Mouse (Mus musculus): ENCODE measurements around the gene Arhgap23. TPM values are rescaled to one million over a fixed set of nuclear protein-coding genes. Genes with fewer than 3 reads are reported as not detected.
A peak's percentile ranks its signal among the peaks of the same experiment; 100 is the strongest.

Arhgap23 gene
- total RNA-seq, 1 experiment from 2014 or later, result 9.6 TPM

DNA sequence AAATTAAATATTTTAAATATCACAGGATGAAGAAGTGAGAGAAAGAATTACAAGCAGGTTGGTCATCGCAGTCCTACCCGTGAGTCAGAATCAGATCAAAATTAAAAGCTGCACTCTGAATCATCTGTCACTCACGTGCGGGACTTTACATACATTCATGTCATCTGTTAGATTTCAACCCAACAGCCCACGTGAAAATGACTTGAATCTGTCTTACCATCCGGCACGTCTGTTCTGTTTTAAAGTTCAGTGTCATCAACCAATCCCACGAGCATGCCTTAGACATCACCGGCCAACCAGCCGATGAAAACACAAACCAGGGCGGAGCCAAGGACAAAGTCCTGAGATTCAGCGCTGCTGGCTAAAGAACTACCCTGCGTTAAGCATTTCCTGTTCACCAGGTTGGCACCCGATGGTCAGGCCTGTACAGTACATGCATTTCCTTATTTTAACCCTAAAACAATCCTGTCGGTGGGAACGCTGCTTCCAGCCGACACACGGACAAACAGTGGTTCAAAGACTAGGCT lies 113.0 kb downstream of the Arhgap23 start:
- no peak for ATAC-seq (replicated peaks; ENCODE audit: low read depth, poor library complexity, severe bottlenecking)

DNA sequence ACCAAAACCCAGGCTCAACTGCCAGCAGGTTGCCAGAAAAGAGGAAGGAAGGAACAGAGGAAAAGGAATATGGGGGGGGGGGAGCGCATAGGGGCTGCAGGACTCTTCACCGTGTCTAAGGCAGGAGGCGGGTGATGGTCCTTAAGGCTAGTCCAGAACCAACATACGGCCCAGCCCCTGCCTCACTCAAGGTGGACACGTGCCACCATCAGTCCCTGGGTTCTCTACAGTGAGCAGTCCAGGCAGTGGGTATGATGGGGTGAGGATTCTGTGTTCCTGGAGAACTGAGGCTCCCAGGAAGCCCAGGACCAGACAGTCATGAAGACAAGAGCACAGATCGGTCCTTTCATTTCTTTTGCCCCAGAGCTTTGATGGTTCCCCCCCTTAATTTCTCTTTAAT lies 114.7 kb downstream of the Arhgap23 start:
- ATAC-seq (replicated peaks; ENCODE audit: low read depth, poor library complexity, severe bottlenecking), result no peak

DNA sequence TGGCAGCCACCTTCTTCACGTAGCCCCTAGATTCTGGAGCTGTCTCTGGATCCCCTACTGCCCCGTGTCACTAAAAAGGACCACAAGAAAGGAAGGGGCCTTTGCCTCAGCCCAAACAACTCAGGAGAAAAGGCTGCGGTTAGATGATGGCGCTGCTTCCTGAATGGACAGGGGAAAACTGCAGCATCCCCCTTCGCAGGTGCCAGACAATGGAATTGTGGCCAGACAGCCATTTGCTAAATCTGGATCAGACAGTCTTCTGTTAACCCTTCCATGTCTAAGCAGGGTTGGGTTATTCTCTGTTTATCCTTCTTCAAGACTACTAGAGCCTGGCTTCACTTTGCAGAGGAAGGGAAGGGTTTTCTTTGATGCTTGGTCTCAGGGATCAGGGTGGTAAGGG lies 115.6 kb downstream of the Arhgap23 start:
- ATAC-seq (replicated peaks; ENCODE audit: low read depth, poor library complexity, severe bottlenecking), result no peak

DNA sequence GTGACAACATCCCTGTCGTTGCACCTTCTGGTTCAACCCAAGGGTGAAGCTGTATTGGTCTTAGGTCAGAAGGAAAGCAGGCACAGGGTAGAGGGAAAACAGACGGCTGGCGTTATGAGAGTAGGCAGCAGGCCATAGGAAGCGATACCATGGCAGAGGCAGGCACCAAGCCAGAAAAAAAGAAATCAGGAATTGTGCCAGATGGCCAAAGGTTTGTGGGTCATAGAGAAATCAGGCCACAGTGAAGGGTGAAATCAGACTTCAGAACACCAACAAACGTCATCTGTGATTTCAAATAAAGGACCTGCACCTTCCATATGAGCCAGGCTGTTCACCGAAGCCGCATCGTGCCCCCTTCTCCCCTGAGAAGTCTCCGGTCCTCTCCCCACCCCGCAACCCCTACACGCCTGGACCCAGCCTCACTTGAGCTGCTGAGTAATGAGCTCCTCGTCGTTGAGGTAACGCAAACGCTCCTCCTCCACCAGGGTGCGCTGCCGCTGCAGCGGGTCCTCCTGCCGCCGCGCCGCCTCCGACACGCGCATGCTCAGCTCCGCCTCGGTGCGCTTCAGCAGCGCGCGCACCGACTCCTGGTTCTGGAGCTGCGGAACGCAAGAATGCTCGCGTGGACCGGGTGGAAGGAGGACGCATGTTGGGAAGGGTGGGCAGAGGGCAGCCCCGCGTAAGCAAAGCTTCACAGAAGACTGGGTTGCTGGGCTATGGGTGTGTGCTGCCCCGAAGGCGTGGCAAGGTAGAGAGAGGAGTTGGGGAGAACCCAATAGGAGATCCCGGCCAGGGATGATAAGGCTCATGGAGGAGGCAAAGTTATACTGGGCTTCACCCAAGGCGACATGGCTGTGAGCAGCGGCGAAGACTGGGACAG lies 116.3 kb downstream of the Arhgap23 start:
- ATAC-seq (replicated peaks; ENCODE audit: low read depth, poor library complexity, severe bottlenecking), result peak; percentile 81

DNA sequence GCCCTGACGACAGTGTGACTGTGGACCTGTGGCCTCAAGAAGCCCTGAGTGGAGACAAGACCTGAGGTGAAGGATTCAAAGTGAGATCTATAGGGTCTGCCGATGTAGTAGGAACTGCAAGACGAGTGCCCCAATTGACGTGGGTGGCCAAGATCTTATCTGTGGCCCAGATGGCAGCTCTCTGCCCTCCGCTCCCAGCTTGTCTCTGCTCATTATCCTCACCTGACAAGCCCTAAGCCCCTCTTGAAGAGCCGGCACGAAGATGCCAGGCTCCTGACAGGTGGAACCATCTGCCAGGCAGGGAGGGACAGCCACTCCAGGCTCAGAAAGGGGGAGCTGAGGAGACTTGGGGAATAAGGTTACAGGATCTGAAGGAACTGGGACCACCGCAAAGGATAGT lies 117.0 kb downstream of the Arhgap23 start:
- ATAC-seq (replicated peaks; ENCODE audit: low read depth, poor library complexity, severe bottlenecking), result 0 out of 2 replicates have a peak, but pooled peaks have one; percentile 2

DNA sequence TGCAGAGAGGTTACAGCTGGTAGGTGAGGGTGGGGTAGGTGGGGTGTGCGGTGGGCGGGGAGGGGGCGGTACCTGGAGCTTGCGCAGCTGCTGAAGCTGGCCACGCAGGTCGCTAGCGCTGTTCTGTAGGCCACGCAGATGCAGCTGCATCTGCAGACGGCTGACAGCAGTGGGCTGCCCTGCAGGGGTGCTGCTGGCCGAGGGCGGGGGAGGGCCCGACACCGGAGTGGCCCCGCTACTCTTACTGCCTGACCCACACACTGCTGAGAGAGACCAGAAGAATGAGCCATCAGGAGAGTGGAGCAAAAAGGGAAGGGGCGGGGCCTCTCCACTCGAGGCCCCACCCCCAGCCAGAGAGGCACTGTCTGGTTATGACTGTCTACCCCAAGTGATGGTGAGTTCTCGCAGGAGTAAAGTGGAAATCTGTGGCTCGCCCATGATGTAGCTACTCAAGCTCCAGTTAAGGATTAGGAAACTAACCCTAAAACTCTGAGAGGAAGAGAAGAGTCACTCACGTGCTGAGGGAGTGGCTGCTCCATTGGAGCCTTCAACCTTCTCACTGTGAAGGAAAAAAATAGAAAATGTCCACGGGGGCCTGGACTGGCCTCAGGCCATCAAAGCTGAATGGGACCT lies 117.7 kb downstream of the Arhgap23 start:
- ATAC-seq (replicated peaks; ENCODE audit: low read depth, poor library complexity, severe bottlenecking), result peak; percentile 66

DNA sequence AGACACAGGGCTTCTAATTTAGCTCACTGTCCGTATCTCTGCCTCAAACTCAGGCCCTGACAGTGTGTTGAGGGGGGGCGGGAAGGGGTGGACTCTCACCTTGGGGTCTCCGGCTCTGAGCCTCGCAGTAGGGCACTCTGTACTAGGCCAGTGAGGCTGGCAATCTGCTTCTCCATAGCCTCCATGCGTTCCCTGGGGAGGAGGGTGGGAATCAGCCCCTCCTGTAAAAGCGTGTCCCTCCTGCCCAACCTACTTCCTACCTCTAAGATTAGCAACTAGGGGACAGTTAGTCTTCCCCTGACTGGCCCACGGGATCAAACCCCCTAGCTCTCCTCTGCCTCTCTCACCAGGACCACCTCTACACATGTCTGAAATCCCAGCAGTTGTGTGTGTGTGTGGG lies 118.3 kb downstream of the Arhgap23 start:
- ATAC-seq (replicated peaks; ENCODE audit: low read depth, poor library complexity, severe bottlenecking), result no peak

DNA sequence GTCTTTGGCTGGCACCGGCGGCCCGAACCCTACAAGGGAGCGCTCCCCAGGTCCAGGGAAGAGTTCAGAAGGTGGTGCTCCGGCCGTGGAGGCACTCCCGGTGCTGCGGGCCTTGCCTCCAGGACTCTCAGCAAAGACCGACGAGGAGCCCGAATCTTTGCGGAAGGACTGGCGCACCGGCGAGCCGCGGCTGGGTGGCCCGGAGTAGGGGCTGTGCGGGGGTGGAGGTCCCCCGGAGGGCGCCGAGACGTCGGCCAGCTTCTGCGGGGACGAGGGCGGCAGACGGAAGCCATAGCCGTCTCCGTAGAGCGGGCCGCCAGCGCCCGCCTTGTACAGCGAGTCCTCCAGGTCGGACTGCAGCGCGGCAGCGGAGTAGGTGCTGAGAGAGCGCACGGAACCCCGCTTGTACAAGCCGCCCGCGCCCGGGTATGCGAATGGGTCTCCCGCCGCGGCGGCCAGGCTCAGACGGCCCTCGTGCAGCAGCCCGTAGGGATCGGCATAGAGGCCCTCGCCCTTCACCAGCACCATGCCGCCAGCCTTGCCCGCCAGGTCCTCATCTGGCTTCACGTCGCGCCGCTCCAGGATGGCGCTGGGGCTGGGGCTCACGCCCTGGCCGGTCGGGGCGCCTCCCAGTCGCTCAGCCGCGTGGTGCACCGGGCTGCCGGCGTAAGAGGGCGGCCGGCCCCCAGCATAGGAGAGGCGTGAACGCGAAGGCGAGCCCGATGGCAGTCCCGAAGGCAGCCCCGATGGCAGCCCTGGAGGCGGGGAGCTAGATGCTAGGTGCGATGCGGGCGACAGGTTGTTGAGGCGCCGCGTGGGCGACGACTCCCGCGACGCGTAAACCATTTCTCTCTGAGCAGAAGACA lies 119.3 kb downstream of the Arhgap23 start:
- no peak for ATAC-seq (replicated peaks; ENCODE audit: low read depth, poor library complexity, severe bottlenecking)

DNA sequence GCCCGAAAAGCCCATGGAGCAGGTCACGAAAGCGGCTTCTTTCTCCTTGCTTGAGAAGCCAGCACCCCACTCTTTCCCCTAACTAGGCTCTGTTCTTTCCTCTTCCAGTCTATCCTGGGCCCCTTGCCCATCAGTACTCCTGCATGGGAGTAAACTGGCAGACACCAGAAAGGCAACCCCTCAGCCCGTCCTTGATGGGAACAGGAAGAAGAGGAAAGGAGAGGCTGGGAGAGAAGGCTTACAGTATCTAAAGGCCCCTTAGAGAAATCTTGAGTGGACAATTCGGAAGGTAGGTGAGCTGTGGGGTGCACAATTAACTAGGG lies 119.9 kb downstream of the Arhgap23 start:
- no peak for ATAC-seq (replicated peaks; ENCODE audit: low read depth, poor library complexity, severe bottlenecking)

DNA sequence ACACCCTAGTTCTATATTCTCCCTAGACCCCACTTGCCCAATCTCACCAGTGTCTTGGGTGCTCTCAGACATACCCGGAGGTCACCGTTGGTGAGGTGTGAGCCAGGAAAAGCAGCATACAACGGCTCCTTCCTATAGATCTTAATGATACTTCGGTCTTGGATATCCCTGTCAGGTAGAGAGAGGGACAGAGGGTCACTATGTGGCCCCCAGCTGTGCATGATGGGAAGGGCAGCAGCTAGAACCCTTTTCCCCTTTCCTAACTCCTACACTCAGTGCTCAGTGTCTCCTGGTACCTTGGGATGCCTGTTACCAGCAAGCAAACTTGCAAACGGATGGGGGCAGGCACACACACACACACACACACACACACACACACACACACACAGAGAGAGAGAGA lies 120.3 kb downstream of the Arhgap23 start:
- ATAC-seq (replicated peaks; ENCODE audit: low read depth, poor library complexity, severe bottlenecking), result no peak

DNA sequence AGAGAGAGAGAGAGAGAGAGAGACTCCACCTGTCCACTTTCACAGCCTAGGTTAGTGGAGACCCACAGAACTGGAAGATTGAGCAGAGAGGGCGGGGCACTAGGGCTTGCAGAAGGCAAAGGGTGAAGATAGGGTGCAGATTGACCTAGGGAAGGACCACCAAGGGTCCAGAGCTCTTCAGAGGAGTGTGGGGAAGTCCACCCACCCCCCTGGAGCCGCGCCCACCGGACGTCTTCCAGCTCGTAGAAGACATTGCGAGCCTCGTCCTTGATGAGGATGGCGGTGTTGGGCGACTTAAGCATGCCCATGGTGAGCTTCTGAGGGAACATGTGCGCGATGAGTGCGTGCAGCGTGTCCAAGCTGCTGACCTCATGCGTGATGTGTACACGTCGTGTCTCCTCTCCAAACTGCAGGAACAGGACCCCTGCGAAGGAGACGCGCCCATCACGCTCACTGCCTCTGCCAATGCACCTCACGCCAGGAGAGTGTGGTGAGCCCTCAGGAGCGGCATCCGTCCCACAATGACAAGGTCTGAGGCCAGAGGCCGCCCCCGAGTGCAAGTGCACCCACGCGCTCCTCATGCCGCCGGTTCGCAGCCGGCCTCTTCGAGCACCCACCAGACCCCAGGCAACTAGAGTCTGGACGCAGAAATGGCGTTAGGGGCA lies 120.9 kb downstream of the Arhgap23 start:
- ATAC-seq (replicated peaks; ENCODE audit: low read depth, poor library complexity, severe bottlenecking), result no peak

DNA sequence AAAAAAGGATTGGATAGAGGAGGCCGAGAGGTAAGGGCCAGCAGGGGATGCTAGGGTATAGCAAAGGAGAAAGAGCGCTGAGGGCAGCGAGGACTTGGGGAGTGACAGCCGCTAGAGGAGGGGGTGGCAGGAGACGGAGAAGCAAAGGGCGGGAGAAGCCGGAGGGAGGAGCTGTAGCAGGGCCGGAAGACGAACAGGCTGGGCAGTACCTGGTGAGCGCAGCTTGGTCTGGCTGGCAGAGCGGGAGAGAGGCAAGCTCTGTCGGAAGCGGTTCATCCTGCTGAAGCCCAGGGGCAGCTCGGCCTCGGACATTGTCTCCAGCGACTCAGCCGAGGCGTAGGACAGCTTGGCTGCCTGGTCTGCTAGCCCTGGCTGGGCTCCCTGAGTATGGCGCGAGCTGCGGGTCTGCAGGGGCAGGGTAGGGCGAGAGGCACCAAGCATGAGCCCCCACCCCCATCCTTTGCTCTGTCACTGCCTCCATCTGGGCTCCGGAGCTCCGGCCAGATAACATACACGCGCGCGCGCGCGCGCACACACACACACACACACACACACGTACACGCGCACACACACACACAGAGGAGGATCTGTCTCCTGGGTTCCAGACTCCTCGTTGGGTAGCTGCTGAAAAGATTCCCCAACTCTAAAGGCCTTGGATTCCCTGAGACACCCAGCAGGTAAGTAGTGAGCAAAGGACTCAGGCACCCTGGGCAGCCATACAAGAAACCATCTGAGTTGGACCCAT lies 121.7 kb downstream of the Arhgap23 start:
- 0 out of 2 replicates have a peak, but pooled peaks have one; percentile 22 for ATAC-seq (replicated peaks; ENCODE audit: low read depth, poor library complexity, severe bottlenecking)

DNA sequence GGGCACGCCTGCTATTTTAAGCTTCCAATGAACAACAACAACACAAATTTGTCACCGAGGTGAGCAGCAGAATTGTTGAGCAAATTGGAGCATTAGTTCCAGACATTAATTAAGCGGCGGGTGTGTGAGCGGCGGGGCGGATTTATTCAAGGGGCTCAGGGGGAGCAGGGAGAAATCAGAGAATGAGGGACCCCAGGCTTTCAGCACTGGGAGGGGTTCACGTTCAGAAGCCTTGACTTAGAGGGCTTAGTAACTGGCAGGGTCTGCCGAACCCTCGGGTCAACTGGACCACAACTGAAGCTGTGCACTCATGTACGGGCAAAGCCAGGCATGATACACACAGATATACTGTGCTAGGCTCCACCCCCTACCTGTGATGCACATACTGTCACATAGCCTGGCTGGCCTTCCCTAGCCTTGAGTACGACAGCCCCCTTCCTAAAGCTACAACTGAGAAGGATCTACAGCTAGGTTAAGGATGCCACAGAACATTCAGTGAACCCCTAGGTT lies 122.3 kb downstream of the Arhgap23 start:
- no peak for ATAC-seq (replicated peaks; ENCODE audit: low read depth, poor library complexity, severe bottlenecking)

DNA sequence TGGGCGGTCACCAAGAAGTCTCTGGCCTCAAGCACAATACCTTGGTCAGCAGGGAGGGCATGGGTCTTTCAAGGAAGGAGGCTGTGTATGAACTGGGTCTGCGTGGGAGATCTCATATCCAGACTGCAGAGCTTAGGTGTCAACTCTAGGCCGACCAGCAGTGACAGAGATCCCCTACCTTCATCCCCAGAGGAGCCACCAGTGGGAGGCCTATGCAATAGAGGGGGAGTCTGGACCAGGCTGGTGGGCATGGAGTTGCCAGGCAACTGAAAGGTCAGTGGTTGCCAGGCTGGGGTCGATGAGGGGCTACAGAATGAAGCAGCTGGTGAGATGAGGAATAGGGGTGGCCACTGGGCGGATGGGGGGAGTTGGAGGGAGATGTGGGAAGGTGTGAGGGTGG lies 124.3 kb downstream of the Arhgap23 start:
- ATAC-seq (replicated peaks; ENCODE audit: low read depth, poor library complexity, severe bottlenecking), result no peak

DNA sequence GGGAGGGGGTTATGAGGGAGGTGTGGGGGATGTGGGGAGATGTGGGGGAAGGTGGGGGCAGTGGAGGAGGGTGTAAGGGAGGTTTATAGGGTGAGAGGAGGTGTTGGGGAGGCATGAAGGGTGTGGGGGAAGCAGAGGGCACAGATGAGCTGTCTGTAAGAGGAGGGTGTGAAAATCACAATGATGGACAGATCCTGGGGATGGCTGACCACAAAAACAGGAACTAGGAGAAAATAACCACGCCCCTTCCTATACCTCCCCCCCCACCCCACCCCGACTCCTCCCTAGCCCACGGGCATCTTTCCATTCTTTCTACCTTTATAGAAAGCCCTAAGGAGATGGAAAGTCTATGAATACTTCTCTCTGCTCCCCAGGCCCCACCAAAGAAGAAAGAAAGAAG lies 124.8 kb downstream of the Arhgap23 start:
- peak; percentile 60 for ATAC-seq (replicated peaks; ENCODE audit: low read depth, poor library complexity, severe bottlenecking)

DNA sequence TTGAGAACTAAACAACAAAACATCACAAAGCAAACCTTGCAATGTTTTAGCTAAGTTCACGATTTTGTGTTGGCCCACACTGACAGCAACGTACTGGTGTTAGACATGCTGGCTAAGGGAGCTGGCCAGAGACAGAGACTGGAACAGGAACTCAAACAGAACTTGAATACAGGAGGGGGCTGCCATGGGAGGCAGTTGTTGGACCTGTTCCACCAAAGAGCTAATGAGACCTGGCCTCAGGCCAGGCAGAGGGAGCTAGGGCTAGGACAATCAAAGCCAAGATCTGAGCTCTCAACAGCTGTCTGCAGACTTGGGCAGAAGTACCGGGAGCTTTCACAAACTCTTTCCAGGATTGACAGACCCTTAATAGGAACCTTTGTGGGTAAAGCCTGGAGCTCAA lies 125.3 kb downstream of the Arhgap23 start:
- no peak for ATAC-seq (replicated peaks; ENCODE audit: low read depth, poor library complexity, severe bottlenecking)

DNA sequence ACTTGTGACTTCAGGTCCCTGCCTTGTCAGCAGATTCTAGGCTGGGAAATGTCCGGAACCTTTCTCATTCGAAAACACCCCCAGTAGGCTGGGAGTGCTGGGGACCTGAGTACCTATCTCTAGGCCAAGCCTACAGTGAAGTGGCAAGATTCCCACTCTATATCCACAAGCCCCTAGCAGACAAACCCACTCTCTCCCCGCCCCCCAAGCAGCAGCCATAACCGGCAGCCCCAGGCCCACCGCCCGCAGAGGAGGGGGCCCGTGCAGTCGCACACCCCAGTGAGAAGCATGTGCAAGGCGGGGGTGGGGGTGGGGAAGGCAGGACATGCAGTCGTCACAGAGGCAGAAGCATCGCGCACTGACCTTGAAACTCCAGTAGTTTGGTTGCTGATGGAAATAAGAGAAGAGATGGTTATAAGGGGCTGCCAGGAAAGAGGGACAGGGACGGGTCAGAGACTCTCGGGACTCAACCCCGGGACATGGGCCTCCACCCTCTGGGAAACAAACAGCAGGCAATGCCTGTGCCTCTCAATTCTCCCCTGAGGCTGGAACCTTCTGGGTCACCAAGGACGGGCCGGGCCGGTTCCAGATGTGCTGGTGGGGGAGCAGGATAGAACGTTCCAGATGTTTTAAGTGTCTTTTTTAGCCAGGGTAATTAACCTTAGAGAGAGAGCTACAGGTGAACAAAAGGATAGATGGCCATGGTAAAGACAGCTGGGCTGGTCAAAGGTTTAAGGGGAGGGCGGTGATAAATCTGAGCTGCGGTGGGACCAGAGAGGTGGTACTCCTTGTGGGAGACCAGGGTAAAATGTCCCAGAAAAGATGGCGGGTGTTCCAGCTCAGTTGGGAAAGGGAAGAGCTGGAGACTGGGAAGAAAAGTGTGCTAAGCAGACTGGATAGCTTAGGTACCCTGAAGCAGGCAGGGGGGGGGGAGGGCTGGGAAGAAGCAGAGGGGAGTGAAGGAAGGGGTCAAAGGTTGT lies 127.1 kb downstream of the Arhgap23 start:
- no peak for ATAC-seq (replicated peaks; ENCODE audit: low read depth, poor library complexity, severe bottlenecking)

DNA sequence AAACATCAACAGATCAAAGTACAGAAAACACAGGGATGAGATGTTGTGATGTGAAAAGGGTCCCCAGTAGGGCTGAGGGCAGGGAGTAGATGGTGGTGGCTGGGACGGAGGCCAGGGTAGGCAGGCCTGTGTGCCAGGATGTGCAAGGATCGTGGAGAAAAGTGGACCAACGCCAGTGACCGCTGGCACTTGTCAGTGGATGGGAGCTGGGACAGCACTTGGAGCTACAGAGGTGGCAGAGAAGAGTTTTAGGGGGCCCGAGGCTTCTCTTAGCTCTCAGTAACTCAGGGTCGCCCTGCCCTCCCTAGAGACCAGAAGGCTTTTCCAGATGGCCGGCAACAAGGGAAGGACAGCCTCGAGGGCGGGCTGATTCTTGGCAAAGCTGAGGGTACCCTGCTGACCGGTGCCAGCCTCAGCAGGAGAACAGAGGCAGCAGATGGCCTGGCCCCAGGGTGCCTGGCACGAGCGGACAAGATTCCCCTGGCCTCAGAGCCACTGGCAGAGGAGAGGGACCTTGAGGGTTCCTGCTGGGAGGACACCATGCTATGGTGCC lies 127.9 kb downstream of the Arhgap23 start:
- no peak for ATAC-seq (replicated peaks; ENCODE audit: low read depth, poor library complexity, severe bottlenecking)
